Mouse (Mus musculus): ENCODE data around the gene Hspb1. TPM values are rescaled to one million over a fixed set of nuclear protein-coding genes. Genes with fewer than 3 reads are reported as not detected.

The Hspb1 gene
- polyA plus RNA-seq, 1 experiment from 2014 or later: 9.9 TPM

DNA sequence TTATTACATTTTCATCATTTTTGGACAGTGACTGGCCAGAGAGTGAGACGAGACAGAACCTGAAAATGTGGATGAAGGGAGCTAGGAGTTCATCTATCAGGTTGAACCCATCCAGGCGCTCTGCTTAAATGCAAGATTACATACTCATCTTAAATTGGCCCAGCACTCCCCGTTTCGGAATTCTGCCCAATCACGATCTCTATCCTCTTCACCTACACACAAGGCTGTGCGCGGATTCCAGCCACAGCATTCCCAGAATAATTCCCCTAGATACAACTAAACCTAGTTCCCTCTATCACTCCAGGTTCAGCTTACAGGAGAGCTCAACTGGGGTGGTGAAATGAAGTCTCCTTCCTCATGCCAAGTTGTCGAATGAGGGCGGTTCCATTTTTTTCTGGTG, 43.8 kb downstream of the Hspb1 start:
- no peaks in the 10 kb centered on the region for H3K27me3 ChIP-seq (ENCODE audit: control insufficient read depth, insufficient read depth, low read length)
- no peak overlapping the region for H3K27ac ChIP-seq (ENCODE audit: low read depth, low read length)
- no peak overlapping the region; the same call in 1 of the 2 replicates for H3K9ac ChIP-seq (ENCODE audit: low read length)
- no peak overlapping the region for H3K4me3 ChIP-seq (ENCODE audit: low read depth, low read length)
- no peak for DNase-seq (ENCODE audit: low spot score, missing footprints)
- peaks cover 21% of the 10 kb centered on the region for H3K4me1 ChIP-seq (ENCODE audit: control insufficient read depth, insufficient read depth, low read length)
- H3K9me3 ChIP-seq (ENCODE audit: control insufficient read depth, low read length): no peaks in the 10 kb centered on the region
- H3K36me3 ChIP-seq (ENCODE audit: control insufficient read depth, insufficient read depth, low read length): peaks cover 25% of the 10 kb centered on the region; the same call in 1 of the 2 replicates
- no peak for ATAC-seq (ENCODE audit: low FRiP score)
- WGBS: 96% methylated on average over 9 of the region's 9 CpGs
- H3K4me2 ChIP-seq: no peak overlapping the region; the same call in 1 of the 2 replicates

DNA sequence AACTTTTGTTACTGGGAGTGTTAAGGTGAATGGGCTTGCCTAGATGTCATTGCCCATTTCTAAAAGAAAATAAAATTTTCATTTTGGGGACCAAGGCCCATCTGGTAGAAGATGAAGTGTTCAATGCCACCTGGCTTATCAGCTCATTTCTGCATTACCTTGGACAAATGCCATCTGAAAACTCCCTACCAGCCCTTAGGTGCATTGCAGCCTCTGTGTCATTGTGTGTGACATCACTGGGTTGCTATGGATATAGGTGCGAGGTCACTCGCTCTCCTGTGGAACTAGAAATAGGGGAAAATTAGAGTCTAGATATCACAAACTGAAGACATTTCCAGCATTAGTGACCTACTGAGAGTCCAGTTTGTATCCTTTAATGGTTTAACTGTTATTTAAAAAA, 44.6 kb downstream of the Hspb1 start:
- DNase-seq (ENCODE audit: low spot score, missing footprints) (no peak), ATAC-seq (ENCODE audit: low FRiP score) (no peak)
- Histone ChIP-seq H3K4me1 (ENCODE audit: control insufficient read depth, insufficient read depth, low read length) (peaks cover 21% of the 10 kb centered on the region), H3K27me3 (ENCODE audit: control insufficient read depth, insufficient read depth, low read length) (no peaks in the 10 kb centered on the region), H3K36me3 (ENCODE audit: control insufficient read depth, insufficient read depth, low read length) (peaks cover 23% of the 10 kb centered on the region; the same call in 1 of the 2 replicates), H3K9me3 (ENCODE audit: control insufficient read depth, low read length) (no peaks in the 10 kb centered on the region), H3K4me2 (peak overlapping the region; percentile 51), H3K9ac (ENCODE audit: low read length) (peak overlapping the region; percentile 3; the same call in 1 of the 2 replicates), H3K4me3 (ENCODE audit: low read depth, low read length) (peak overlapping the region; percentile 9), H3K27ac (ENCODE audit: low read depth, low read length) (no peak overlapping the region)
- 84% methylated on average over 2 of the region's 2 CpGs for WGBS

DNA sequence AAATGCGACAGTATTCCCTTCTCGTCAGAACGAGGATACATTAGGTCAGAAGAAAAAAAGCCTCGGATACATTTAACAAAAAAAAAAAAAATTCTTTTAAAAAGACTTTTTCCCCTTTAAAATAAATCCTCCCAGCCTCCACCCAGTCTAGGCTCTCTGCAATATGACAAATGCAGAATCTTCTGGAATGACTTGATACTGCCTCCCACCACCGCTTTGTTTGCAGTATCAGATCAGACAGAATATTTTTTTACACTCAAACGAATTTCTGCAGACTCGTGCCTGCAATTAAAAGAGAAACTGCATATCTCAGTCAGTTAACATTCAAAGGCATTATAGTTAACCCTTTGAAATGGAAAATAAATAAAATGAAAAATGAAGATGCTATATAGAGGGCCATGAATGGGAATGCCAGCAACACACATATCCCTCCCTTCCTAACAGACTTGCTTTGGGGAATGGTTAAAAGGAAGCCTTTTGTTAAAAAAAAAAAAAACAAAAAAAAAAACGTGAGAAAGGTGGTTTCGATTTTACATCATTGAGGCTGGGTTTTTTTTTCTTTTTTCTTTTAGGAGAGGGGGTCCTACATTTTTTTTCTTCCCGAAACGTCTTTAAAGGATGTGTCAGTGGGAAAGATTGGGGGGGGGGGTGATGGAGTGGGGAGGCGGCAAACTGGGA, 45.6 kb downstream of the Hspb1 start:
- ATAC-seq (ENCODE audit: low FRiP score): no peak

DNA sequence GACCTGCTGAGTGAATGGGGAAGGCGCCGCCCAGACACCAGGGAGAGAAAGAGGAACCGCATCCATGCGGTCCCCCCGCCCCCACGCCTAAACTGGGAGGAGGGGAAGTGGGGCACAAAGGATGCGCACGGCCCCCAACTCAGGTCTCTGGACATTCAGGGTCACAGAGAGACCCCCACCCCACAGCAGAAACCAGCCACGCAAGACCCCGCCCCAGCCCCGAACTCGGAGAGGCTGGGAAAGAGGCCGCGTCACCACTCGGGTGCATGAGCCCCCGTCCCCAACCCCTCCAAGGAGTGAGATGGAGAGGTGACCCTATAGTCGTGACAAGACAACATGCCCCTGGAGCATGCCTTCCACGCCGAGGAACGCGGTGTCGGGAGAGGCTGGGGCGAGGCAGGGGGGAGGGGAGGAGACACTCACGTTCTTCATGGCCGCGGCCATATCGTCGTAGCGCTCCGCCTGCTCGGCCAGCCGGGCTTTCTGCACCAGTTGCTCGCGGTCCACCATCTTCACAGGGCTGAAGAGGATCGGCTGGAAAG, 46.3 kb downstream of the Hspb1 start:
- peak overlapping the region; percentile 69 for H3K4me3 ChIP-seq (ENCODE audit: low read depth, low read length)
- under 1% methylated on average over 35 of the region's 35 CpGs for WGBS
- no peaks in the 10 kb centered on the region for H3K9me3 ChIP-seq (ENCODE audit: control insufficient read depth, low read length)
- DNase-seq (ENCODE audit: low spot score, missing footprints): no peak
- H3K27ac ChIP-seq (ENCODE audit: low read depth, low read length): peak overlapping the region; percentile 90
- no peaks in the 10 kb centered on the region for H3K27me3 ChIP-seq (ENCODE audit: control insufficient read depth, insufficient read depth, low read length)
- peaks cover 20% of the 10 kb centered on the region; the same call in 1 of the 2 replicates for H3K36me3 ChIP-seq (ENCODE audit: control insufficient read depth, insufficient read depth, low read length)
- peaks cover 21% of the 10 kb centered on the region for H3K4me1 ChIP-seq (ENCODE audit: control insufficient read depth, insufficient read depth, low read length)
- ATAC-seq (ENCODE audit: low FRiP score): peak; percentile 80
- H3K9ac ChIP-seq (ENCODE audit: low read length): peak overlapping the region; percentile 83
- peak overlapping the region; percentile 51 for H3K4me2 ChIP-seq

More for the DNA sequence above, 45.6 kb downstream of the Hspb1 start:
- peaks cover 22% of the 10 kb centered on the region; the same call in 1 of the 2 replicates for H3K36me3 ChIP-seq (ENCODE audit: control insufficient read depth, insufficient read depth, low read length)
- no peaks in the 10 kb centered on the region for H3K27me3 ChIP-seq (ENCODE audit: control insufficient read depth, insufficient read depth, low read length)
- H3K27ac ChIP-seq (ENCODE audit: low read depth, low read length): peak overlapping the region; percentile 90
- H3K9ac ChIP-seq (ENCODE audit: low read length): peak overlapping the region; percentile 83
- peak overlapping the region; percentile 51 for H3K4me2 ChIP-seq
- no peak for DNase-seq (ENCODE audit: low spot score, missing footprints)
- H3K4me1 ChIP-seq (ENCODE audit: control insufficient read depth, insufficient read depth, low read length): peaks cover 21% of the 10 kb centered on the region
- no peaks in the 10 kb centered on the region for H3K9me3 ChIP-seq (ENCODE audit: control insufficient read depth, low read length)
- H3K4me3 ChIP-seq (ENCODE audit: low read depth, low read length): peak overlapping the region; percentile 69
- 19% methylated on average over 12 of the region's 12 CpGs for WGBS

DNA sequence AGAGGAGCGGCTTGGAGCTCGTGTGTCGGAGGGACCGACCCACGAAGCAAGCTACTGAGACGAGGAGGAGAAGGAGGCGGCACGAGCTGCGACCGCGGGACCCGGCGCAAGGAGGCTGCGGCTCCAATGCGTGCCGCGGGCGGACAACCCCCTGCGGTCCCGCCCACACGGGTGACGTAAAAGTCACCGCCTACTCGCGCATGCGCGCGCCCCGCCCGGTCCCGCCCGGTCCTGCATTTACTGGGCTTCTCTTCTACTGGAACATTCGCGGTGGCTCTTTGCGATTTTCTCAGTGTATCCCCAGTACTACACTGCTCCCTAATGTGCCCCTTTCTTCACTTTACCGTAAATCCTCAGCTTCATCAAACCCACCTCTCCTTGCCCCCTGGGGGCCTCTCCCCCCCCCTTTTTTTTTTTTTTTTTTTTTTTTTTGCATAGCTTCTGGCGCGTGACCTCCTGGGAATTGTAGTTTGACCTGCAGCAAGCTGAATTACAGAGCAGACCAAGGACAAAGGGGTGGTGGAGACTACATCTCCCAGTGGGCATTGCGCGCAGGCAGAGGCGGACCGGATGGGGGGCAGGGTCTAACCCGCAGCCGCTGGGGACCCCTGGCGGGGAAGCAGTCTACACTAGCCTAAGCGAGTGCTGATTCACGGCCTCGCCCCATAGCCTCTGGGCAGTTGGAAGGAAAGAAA, 46.9 kb downstream of the Hspb1 start, which contains the start of gene Ywhag:
Ywhag (minus strand) TSS at position 136 of the 695 bp plus-strand sequence.
- no peaks in the 10 kb centered on the region for H3K9me3 ChIP-seq (ENCODE audit: control insufficient read depth, low read length)
- WGBS: under 1% methylated on average over 40 of the region's 48 CpGs
- peak; percentile 100 for DNase-seq (ENCODE audit: low spot score, missing footprints)
- peak within 1 kb of the TSS; percentile 69 for H3K4me3 ChIP-seq (ENCODE audit: low read depth, low read length)
- peaks cover 16% of the 10 kb centered on the region; the same call in 1 of the 2 replicates for H3K36me3 ChIP-seq (ENCODE audit: control insufficient read depth, insufficient read depth, low read length)
- peak within 1 kb of the TSS; percentile 83 for H3K9ac ChIP-seq (ENCODE audit: low read length)
- no peaks in the 10 kb centered on the region for H3K27me3 ChIP-seq (ENCODE audit: control insufficient read depth, insufficient read depth, low read length)
- peak within 1 kb of the TSS; percentile 90 for H3K27ac ChIP-seq (ENCODE audit: low read depth, low read length)
- H3K4me1 ChIP-seq (ENCODE audit: control insufficient read depth, insufficient read depth, low read length): peaks cover 21% of the 10 kb centered on the region
- peak; percentile 96 for ATAC-seq (ENCODE audit: low FRiP score)
- H3K4me2 ChIP-seq: peak within 1 kb of the TSS; percentile 51

DNA sequence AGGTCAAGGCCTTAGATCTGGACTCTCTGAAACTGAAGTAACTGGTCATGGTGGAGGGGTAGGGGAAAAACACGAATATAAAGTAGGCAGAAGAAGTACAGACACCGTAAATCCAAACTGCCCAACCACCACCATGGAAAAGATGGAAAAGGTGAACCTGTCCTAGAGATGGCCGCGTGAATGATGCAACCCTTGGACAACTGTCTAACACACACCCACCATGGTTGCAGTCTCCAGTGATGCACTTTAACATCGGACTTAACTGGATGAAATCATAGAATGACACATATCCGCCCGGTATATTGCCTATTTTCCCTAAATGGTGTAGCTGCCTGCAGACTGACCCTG, 47.4 kb downstream of the Hspb1 start:
- Histone ChIP-seq H3K27me3 (ENCODE audit: control insufficient read depth, insufficient read depth, low read length) (no peaks in the 10 kb centered on the region), H3K27ac (ENCODE audit: low read depth, low read length) (peak overlapping the region; percentile 90; the same call in 1 of the 2 replicates), H3K36me3 (ENCODE audit: control insufficient read depth, insufficient read depth, low read length) (peaks cover 13% of the 10 kb centered on the region; the same call in 1 of the 2 replicates), H3K9ac (ENCODE audit: low read length) (peak overlapping the region; percentile 42; the same call in 1 of the 2 replicates), H3K4me3 (ENCODE audit: low read depth, low read length) (peak overlapping the region; percentile 69), H3K9me3 (ENCODE audit: control insufficient read depth, low read length) (no peaks in the 10 kb centered on the region), H3K4me2 (peak overlapping the region; percentile 51; the same call in 1 of the 2 replicates), H3K4me1 (ENCODE audit: control insufficient read depth, insufficient read depth, low read length) (peaks cover 21% of the 10 kb centered on the region)
- no peak; the same call in 1 of the 2 replicates for ATAC-seq (ENCODE audit: low FRiP score)
- DNase-seq (ENCODE audit: low spot score, missing footprints): no peak
- 59% methylated on average over 7 of the region's 7 CpGs for WGBS

DNA sequence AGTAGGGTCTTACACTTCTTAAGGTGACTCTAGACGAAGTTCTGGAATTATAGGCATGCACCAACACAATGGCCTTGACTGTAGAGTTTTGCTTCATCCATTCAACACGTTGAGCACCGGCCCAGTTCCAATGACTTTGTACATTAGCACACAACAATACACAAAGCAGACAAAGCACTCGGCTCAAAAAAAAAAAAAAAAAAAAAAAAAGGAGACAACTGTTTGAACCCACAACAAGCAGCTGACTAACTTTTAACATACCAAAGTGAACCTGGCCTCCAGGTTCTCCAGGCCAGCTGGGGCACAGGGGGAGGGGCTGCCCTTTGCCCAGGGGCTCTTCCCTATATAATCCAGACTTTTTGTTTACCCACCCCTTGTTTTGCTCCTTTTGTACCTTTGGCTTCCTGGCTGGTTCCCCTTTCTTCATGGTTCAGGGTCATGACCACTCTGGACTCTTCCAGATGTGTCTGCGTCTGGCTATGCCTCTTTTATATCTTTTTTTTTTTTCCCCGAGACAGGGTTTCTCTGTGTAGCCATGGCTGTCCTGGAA, 48.0 kb downstream of the Hspb1 start:
- ATAC-seq (ENCODE audit: low FRiP score) (no peak), DNase-seq (ENCODE audit: low spot score, missing footprints) (no peak)
- peak overlapping the region; percentile 90; the same call in 1 of the 2 replicates for H3K27ac ChIP-seq (ENCODE audit: low read depth, low read length)
- H3K36me3 ChIP-seq (ENCODE audit: control insufficient read depth, insufficient read depth, low read length): peaks cover 8% of the 10 kb centered on the region; the same call in 1 of the 2 replicates
- no peaks in the 10 kb centered on the region for H3K9me3 ChIP-seq (ENCODE audit: control insufficient read depth, low read length)
- H3K9ac ChIP-seq (ENCODE audit: low read length): no peak overlapping the region
- H3K27me3 ChIP-seq (ENCODE audit: control insufficient read depth, insufficient read depth, low read length): no peaks in the 10 kb centered on the region
- H3K4me3 ChIP-seq (ENCODE audit: low read depth, low read length): no peak overlapping the region
- no peak overlapping the region for H3K4me2 ChIP-seq
- peaks cover 21% of the 10 kb centered on the region for H3K4me1 ChIP-seq (ENCODE audit: control insufficient read depth, insufficient read depth, low read length)
- 76% methylated on average over 6 of the region's 6 CpGs for WGBS

All from midbrain, embryonic 11.5 days (tissue).